Mouse (Mus musculus) liver, embryonic 13.5 days (tissue): ENCODE measurements around the gene Mroh8. TPM values are rescaled to one million over a fixed set of nuclear protein-coding genes. Genes with fewer than 3 reads are reported as not detected.
"Not testable (repeated sequence)": the region's sequence is repeated elsewhere in the genome, so short reads cannot be mapped to it uniquely, and the experiment has no call there.

ENCODE experiments used
- ATAC-seq: fragments of 200-750 bp; cut with Nextera tagmentation; 2 replicates; pipeline ENCODE4 v1.8.0; 2017; ENCODE audit warnings: low read depth, mild to moderate bottlenecking, moderate number of reproducible peaks, moderate library complexity
- DNase-seq: peaks from one replicate; pipeline ENCODE4 v3.0.0; 2022
- H3K27ac ChIP-seq: fragments of 300-500 bp; sonication (generic); 2 replicates; pipeline ENCODE4 v1.5.1; 2015; ENCODE audit warnings: moderate library complexity, mild to moderate bottlenecking, inconsistent platforms
- H3K27me3 ChIP-seq: fragments of 300-500 bp; sonication (generic); 2 replicates; pipeline ENCODE4 v1.6.1; 2015; ENCODE audit warnings: mild to moderate bottlenecking, inconsistent platforms
- H3K36me3 ChIP-seq: fragments of 300-500 bp; sonication (generic); 2 replicates; pipeline ENCODE4 v1.6.1; 2015; ENCODE audit warnings: mild to moderate bottlenecking, inconsistent platforms
- H3K4me1 ChIP-seq: fragments of 300-500 bp; sonication (generic); replicated peaks from 2 replicates; pipeline ENCODE4 v1.6.1; 2015; ENCODE audit warnings: inconsistent platforms
- H3K4me2 ChIP-seq: fragments of 300-500 bp; sonication (generic); 2 replicates; pipeline ENCODE4 v1.6.1; 2015; ENCODE audit warnings: inconsistent platforms, mild to moderate bottlenecking, moderate library complexity
- H3K4me3 ChIP-seq: fragments of 300-500 bp; sonication (generic); replicated peaks from 2 replicates; pipeline ENCODE4 v1.5.1; 2015; ENCODE audit warnings: mild to moderate bottlenecking, inconsistent platforms
- H3K9ac ChIP-seq: fragments of 300-500 bp; sonication (generic); 2 replicates; pipeline ENCODE4 v1.6.1; 2015; ENCODE audit warnings: mild to moderate bottlenecking, inconsistent platforms
- H3K9me3 ChIP-seq: fragments of 300-500 bp; sonication (generic); replicated peaks from 2 replicates; pipeline ENCODE4 v1.6.1; 2016; ENCODE audit warnings: inconsistent platforms
- WGBS: fragments of 180-500 bp; shearing (Covaris S2); methylation state at CpG from one replicate; pipeline ENCODE4 v1.1.7; 2015; ENCODE audit not compliant: insufficient replicate concordance; 5-methylcytosine and 5-hydroxymethylcytosine counted together
- polyA plus RNA-seq: library from polyadenylated mRNA; unstranded; fragments of >200 nt; fragmentation: Nextera tagmentation; extraction: Ambion mirVana; gene quantifications from 2 replicates; pipeline ENCODE4 v1.2.1, GENCODE M21; 2015

Gene Mroh8
- polyA plus RNA-seq, 1 experiment from 2014 or later = 0.23 TPM

DNA sequence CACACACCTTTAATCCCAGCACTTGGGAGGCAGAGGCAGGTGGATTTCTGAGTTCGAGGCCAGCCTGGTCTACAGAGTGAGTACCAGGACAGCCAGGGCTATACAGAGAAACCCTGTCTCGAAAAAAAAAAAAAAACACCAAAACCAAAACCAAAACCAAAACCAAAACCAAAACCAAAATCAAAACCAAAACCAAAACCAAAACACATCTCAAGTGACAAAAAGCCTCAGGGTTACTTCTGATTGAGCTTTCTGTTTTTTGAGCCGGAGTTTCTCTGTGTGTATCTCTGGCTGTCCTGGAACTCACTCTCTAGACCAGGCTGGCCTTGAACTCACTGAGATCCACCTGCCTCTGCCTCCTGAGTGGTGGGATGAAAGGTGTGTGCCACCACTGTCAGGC, 57.4 kb downstream of the Mroh8 start:
- H3K4me1 ChIP-seq, H3K27ac ChIP-seq: not testable (repeated sequence)
- 50% methylated on average over 3 of the region's 3 CpGs for WGBS

DNA sequence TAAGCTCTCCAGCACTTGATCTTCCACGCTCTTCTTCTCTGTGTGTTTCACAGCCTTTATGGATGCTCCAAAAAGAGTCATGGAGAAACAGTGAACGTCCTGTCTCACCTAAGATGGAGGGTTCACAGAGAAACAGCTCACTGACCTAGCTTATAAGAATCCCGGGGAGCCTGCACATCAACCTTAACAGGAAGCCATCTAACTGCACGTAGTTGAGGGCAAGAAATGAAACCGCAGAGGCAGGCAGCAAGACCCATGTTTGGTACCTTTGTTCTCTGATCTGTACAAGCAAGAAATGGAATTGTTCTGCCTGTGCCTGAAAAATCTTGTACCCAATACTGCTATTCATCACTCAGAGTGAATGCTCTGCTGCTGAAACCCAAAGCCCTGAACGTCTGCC, 59.2 kb downstream of the Mroh8 start:
- no peak for DNase-seq
- Histone ChIP-seq H3K27me3 (no peaks in the 10 kb centered on the region), H3K9ac (no peak overlapping the region), H3K4me3 (no peak overlapping the region), H3K9me3 (no peaks in the 10 kb centered on the region), H3K27ac (no peak overlapping the region), H3K4me1 (no peaks in the 10 kb centered on the region), H3K36me3 (no peaks in the 10 kb centered on the region), H3K4me2 (no peak overlapping the region)
- ATAC-seq = no peak
- 65% methylated on average over 6 of the region's 6 CpGs for WGBS

More for the DNA sequence above, 57.4 kb downstream of the Mroh8 start:
- not testable (repeated sequence) for H3K4me3 ChIP-seq, H3K4me2 ChIP-seq, H3K27me3 ChIP-seq, H3K9me3 ChIP-seq, H3K36me3 ChIP-seq, ATAC-seq, H3K9ac ChIP-seq, DNase-seq

GRCm38 (mm10) chr2:157211731-157212130, 67.6 kb downstream of the Mroh8 start:
- Histone ChIP-seq H3K27ac (no peak overlapping the region), H3K27me3 (no peaks in the 10 kb centered on the region), H3K9ac (no peak overlapping the region), H3K9me3 (no peaks in the 10 kb centered on the region), H3K4me2 (no peak overlapping the region), H3K4me1 (no peaks in the 10 kb centered on the region), H3K4me3 (no peak overlapping the region), H3K36me3 (no peaks in the 10 kb centered on the region)
- ATAC-seq = no peak
- DNase-seq = no peak
- WGBS = 82% methylated on average over 7 of the region's 7 CpGs

GRCm38 (mm10) chr2:157204366-157205218, 74.8 kb downstream of the Mroh8 start, which contains the start of gene Rbl1:
Gene Rbl1, minus strand, starts transcription at chr2:157204534.
- Histone ChIP-seq H3K36me3 (peaks cover 24% of the 10 kb centered on the region), H3K4me2 (peak within 1 kb of the TSS; percentile 80), H3K4me1 (peaks cover 32% of the 10 kb centered on the region), H3K9ac (peak within 1 kb of the TSS; percentile 96), H3K27ac (peak within 1 kb of the TSS; percentile 92), H3K27me3 (no peaks in the 10 kb centered on the region), H3K4me3 (peak within 1 kb of the TSS; percentile 88), H3K9me3 (no peaks in the 10 kb centered on the region)
- peak; percentile 81 for ATAC-seq
- WGBS = 1% methylated on average over 73 of the region's 73 CpGs
- peak; percentile 82 for DNase-seq

DNA sequence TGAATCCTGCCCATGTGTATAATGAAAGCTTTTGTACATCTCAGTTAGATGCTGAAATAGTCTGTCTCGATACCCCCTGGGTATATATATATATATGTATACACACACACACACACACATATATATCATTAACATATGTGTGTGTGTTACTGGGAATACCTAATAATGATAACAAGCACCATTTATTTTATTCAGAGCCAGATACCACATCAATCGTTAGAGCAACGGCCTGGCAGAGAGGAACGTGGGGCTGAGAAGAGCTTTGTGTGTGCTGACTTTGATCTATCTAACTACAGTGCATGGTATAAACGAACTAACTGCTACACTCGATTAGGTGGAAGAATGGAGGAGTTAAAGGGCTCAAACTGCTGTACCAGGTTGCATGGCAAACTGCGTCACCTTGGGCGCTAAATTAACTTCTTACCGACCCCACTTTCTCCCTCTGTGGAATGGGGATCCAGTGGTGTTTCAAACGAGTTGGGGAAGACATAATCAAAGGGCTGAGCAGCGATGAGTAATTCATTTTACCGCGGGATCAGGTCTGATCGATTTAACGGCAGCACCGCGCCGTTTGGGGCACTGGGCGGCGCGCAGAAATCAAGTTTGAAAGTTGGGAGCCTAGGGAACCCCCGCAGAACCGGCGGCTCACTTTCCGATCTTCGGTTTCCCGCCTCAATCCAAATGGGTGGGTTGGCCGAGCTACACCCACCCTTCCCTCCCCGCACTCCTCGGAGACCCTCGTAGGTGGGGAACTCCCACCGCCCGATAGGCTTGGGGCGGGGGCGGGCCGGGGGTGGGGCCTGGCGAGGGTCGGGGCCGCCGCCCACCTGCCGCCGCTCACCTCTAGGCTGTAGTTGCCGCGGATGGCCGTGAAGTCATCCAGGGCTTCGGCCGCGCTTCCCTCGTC, 75.6 kb downstream of the Mroh8 start:
- peaks cover 32% of the 10 kb centered on the region for H3K4me1 ChIP-seq
- H3K9me3 ChIP-seq = peaks cover 5% of the 10 kb centered on the region; the same call in 1 of the 2 replicates
- 2% methylated on average over 48 of the region's 49 CpGs for WGBS
- peak; percentile 77 for ATAC-seq
- peak overlapping the region; percentile 88 for H3K4me3 ChIP-seq
- DNase-seq = peak; percentile 44
- H3K36me3 ChIP-seq = peaks cover 33% of the 10 kb centered on the region
- H3K9ac ChIP-seq = peak overlapping the region; percentile 96
- no peaks in the 10 kb centered on the region for H3K27me3 ChIP-seq
- H3K4me2 ChIP-seq = peak overlapping the region; percentile 80
- H3K27ac ChIP-seq = peak overlapping the region; percentile 92

DNA sequence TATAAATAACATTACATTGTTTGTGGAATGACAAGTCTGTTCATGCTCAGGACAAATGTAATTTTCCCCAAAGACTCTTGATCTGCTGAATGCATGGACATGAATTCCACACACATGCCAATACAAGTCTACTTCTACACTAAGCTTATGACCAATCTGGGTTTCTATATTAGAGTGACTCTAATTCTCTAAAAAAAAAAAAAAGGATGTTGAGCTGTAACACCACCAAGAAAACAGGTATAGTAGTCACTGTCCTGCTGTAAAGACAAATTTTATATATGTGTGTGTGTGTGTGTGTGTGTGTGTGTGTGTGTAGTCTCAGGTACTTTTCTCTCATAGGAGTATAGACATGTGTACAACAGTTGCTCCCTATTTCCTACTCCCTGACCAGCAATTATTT, 76.3 kb downstream of the Mroh8 start:
- H3K9me3 ChIP-seq = peaks cover 7% of the 10 kb centered on the region; the same call in 1 of the 2 replicates
- H3K9ac ChIP-seq = peak overlapping the region; percentile 96
- peaks cover 32% of the 10 kb centered on the region for H3K4me1 ChIP-seq
- H3K36me3 ChIP-seq = peaks cover 37% of the 10 kb centered on the region
- DNase-seq = no peak
- ATAC-seq = no peak
- peak overlapping the region; percentile 92 for H3K27ac ChIP-seq
- no peaks in the 10 kb centered on the region for H3K27me3 ChIP-seq
- H3K4me3 ChIP-seq = peak overlapping the region; percentile 88
- H3K4me2 ChIP-seq = peak overlapping the region; percentile 80

DNA sequence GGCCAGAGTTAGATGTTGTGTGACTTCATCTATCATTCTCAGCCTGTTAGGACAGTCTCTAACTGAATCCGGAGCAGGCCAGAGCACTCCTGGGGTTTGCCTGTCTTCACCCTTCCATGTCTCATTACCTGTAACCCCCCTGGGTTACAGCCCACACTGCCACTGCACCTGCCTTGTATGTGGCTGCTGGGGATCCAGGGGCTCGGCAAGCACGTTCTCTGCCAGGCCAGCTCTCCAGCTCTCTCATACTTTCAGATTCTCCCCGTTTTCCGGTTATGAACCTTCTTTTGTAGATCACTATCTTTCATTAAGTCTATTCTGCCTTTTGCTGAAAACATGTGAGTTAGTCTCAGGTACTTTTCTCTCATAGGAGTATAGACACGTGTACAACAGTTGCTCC, 77.0 kb downstream of the Mroh8 start:
- Histone ChIP-seq H3K9me3 (peaks cover 7% of the 10 kb centered on the region; the same call in 1 of the 2 replicates), H3K4me3 (peak overlapping the region; percentile 88), H3K9ac (peak overlapping the region; percentile 96), H3K4me1 (peaks cover 32% of the 10 kb centered on the region), H3K4me2 (peak overlapping the region; percentile 80), H3K36me3 (peaks cover 44% of the 10 kb centered on the region), H3K27ac (0 out of 2 replicates have a peak overlapping the region, but pooled peaks have one; percentile 51), H3K27me3 (no peaks in the 10 kb centered on the region)
- no peak for DNase-seq
- 78% methylated on average over 6 of the region's 6 CpGs for WGBS
- ATAC-seq = no peak

DNA sequence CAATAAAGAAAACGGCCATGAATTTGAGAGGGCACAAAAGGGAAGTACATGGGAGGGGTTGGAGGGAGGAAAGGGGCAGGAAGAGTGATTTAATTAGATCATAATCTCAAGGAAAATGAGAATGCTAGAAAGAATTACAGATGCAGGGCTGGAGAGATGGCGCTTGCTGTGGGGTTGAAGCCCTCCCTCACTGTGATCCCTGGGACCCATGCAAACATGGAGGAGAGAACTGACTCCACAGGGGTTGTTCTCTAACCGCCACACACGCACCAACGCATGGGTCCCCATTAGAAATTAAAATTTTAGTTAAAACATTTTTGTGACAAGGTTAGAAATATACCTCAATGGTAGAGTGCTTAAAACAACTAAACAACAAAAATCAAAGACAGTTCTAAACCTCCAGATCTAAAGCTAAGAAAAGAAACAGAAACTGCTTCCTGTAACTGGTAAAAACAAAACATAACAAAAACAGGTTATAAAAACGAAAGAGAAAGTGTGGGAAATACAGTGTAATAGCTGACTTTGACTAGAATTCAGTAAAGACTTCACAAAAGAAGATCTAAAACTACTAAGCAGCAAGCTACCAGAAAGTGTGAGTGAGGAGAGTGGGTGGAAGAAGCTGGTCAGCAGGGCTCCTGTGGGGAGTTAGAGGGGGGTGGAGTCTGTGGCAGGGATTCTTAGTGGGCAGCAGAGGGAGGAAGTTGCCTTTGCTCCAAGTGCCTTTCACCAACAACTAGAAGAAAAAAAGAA, 78.1 kb downstream of the Mroh8 start:
- H3K4me2 ChIP-seq = peak overlapping the region; percentile 32; the same call in 1 of the 2 replicates
- no peak for ATAC-seq
- WGBS = 75% methylated on average over 6 of the region's 6 CpGs
- H3K27me3 ChIP-seq = no peaks in the 10 kb centered on the region
- no peak overlapping the region for H3K27ac ChIP-seq
- H3K9ac ChIP-seq = peak overlapping the region; percentile 45; the same call in 1 of the 2 replicates
- H3K9me3 ChIP-seq = peaks cover 7% of the 10 kb centered on the region; the same call in 1 of the 2 replicates
- no peak overlapping the region for H3K4me3 ChIP-seq
- no peak for DNase-seq
- peaks cover 32% of the 10 kb centered on the region for H3K4me1 ChIP-seq
- H3K36me3 ChIP-seq = peaks cover 55% of the 10 kb centered on the region

DNA sequence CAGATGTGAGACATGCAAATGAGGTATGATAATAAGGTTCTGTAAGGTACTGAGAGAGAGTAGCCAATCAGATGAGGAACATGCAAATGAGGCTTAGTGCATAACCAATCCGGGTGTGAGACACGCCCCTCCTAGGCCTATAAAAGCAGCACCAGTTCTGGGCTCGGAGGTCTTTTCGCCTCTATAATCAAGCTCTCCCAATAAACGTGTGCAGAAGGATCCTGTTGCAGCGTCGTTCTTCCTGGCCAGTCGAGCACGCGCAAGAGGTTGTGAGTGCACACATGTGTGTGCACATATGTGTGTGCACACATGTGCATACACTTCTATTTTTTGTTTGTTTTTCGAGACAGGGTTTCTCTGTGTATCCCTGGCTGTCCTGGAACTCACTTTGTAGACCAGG, 80.9 kb downstream of the Mroh8 start:
- H3K27ac ChIP-seq, H3K27me3 ChIP-seq, H3K4me2 ChIP-seq, DNase-seq, ATAC-seq, H3K9ac ChIP-seq, H3K4me3 ChIP-seq, H3K9me3 ChIP-seq: not testable (repeated sequence)
- Histone ChIP-seq H3K4me1 (peaks cover 22% of the 10 kb centered on the region), H3K36me3 (peaks cover 81% of the 10 kb centered on the region)
- WGBS = 95% methylated on average over 11 of the region's 11 CpGs

DNA sequence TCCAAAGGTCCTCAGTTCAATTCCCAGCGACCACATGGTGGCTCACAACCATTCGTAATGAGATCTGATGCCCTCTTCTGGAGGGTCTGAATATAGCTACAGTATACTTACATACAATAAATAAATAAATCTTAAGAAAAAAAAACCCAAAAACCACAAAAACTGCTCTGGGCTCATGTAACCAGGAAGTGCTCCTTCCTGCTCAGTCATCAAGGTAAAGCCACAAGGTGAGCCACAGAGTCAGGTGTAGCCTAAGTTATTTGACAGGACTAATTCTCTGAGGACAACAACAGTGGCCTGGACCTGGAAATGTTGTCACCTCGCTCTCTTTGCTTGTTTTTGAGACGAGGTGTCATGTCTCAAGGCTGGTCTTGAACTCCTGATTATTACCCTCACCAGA, 88.7 kb downstream of the Mroh8 start:
- 94% methylated on average over 4 of the region's 4 CpGs for WGBS
- Histone ChIP-seq H3K36me3 (peaks cover 95% of the 10 kb centered on the region), H3K9ac (no peak overlapping the region), H3K4me2 (no peak overlapping the region), H3K4me1 (peaks cover 5% of the 10 kb centered on the region), H3K27ac (no peak overlapping the region), H3K9me3 (no peaks in the 10 kb centered on the region), H3K27me3 (no peaks in the 10 kb centered on the region), H3K4me3 (no peak overlapping the region)
- no peak for ATAC-seq
- DNase-seq = no peak
